Mouse (Mus musculus) lung, postnatal 0 days (tissue): ENCODE measurements around the gene Cntn5.

ENCODE experiments used
- CTCF ChIP-seq: IDR thresholded peaks from 2 replicates; pipeline ENCODE4 v1.5.1; 2016; ENCODE audit warnings: antibody characterized with exemption, mild to moderate bottlenecking
- EP300 ChIP-seq: IDR thresholded peaks from 2 replicates; pipeline ENCODE4 v1.6.1; 2016; ENCODE audit warnings: antibody characterized with exemption, mild to moderate bottlenecking, control low read depth

- no peak for TF ChIP-seq EP300
- TF ChIP-seq CTCF: no peak
Measured at GRCm38 (mm10) chr9:9819963-9820362, 1084.6 kb downstream of the Cntn5 start.
